Mouse (Mus musculus): Measurements from ENCODE around the gene Dnaic1.
"Not testable (repeated sequence)": the region's sequence is repeated elsewhere in the genome, so short reads cannot be mapped to it uniquely, and the experiment has no call there.

The Dnaic1 gene

DNA sequence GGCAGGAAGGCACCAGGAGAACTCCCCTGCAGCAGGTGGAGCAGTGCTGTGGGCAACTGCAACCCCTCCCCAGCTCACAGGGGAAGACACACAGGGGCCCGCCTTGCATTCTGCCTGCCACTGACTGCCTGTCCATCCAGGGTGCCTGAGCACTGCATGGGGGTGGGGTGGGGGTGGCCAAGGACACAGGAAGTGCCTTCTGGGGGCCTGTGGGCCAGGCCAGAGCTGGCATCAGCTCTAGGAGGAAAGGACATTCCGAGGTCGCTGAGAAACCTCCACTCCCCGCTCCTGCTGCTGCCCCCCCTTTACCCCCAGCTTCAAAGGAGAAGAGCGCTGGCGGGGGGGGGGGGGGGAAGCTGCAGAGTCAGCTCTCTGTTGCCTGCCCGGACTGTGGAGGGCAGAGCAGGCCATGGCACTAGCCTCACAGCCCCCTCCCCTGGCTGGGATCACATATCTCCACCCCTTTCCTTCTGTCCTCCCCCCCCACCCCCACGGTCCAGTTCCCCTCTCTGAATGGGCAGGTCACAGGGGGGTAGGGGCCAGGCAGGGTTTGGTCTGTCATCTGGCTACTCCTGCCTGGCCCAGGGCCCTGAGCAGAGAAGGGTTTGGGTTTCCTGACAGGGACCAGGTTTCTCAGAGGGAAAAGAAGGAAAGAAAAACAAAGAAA is 95.6 kb downstream of the Dnaic1 start:
- no peak for DNase-seq (ENCODE audit: low spot score)

DNA sequence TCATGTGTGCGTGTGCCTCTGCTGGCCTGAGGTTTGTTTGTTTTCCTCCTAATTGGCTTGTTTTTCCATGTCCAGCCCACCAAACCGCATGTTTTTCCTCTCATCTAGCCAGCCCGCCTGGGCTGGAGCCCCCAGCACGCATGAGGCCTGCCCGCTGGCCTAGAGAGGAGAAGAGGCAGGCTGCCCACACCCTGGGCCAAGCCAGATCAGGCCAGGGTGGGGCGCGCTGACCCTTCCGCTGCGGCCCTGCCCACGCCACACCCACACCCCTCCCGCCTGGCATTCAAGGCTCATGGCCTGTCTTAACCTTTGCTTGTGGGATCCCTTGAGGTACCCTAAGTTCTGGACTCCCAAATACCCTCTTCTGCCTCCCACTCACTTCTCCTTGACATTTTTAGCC is 97.1 kb downstream of the Dnaic1 start:
- DNase-seq (ENCODE audit: low spot score) = peak; percentile 52

DNA sequence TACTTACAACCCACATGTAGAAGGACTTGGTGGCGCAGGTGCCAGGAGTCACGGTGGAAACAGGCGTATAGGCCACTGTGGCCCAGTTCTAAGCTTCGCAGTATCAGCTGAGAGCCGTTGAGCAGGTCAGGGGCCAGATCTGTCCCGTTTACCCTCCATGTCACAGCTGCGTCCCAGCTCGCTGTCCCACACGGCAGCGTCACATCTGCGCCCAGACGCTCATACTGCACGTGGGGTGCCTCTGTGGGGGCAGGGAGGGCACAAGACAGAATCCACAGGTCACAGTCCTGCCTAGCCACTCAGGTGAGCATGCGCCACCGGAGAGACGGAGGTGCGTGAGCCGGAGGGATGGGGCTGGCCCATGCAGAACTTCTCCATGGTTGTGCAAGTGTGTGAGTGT is 101.3 kb downstream of the Dnaic1 start:
- DNase-seq (ENCODE audit: low spot score) = no peak

DNA sequence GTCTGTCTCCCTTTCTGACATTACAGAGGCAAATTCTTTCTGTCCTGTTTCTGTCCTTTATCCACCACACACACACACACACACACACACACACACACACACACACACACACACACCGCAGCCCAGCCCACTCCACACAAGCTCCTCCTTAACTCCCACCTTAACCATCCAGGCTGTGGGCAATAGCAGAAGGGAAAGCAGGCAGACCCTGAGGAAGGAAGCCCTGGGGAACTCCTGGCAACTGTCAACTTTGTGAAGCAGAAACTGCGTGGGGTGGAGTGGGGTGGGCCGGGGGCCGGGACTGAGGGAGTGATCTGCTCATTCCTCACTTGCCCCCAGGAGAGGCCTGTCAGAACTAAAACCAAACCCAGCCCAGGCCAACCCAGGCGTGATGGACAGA is 101.9 kb downstream of the Dnaic1 start:
- DNase-seq (ENCODE audit: low spot score) = no peak

DNA sequence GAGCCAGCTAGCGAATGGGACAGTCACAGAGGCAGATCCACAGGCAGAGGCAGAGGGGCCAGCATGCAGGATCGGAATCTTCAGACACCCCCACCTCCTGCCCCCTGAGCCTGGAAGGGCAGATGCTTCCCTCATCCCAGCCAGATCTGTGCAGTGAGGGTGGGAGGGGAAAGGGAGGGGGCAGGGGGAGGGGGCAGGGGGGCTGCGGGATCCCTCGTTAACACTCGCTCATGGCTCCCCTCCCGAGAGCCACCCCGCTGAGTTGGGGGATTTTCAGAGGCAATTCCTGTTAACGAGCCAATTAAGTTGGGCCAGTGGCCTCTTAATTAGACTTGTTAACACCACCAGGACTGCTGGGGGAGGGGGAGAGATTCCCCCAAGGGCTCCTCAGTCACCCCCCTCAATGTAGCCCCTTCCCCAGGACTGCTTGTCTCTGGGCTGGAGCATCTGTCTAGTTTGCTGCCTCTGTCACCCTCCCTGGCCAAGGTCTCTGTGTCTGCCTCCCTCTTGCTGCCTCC is 102.4 kb downstream of the Dnaic1 start:
- DNase-seq (ENCODE audit: low spot score) = no peak

DNA sequence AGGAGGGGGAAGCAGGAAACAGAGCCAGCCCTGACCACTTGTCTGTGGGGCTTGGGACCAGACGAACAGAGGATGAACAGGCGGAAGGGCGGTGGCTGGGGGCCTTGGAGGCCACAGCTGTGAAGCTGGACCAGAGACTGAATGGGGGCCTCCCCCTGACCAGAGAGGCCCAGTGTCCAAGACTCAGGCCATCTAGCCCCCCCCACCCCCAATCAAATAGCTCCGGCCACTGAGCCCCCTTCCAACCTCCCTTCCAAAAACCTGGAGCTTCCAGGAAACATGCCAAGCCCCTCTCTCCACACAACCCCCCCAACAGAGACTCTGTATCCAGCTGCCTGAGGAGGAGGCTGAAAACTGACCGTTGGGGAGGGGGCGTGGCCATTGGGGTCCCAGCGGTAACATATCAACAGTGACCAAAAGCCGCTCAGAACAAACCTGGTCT is 103.0 kb downstream of the Dnaic1 start:
- peak; percentile 32 for DNase-seq (ENCODE audit: low spot score)

DNA sequence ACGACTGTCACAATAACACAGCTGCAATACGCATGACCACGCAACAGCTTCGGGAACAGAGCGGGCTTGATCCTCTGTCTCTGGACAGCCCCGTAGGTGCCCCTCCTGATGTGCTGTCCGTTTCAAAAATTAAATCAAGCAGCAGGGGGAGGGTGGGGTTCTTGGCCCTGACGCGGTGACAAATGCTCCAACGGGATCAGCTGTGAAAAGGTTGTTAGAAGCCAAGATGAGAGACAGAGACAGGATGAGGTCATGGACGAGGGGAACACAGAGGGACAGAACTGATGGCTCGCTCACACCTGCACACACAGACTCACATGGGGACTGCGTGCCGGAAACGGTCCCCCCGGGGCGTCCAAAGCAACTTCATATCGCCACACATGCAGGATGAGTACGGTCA is 103.6 kb downstream of the Dnaic1 start:
- DNase-seq (ENCODE audit: low spot score) = peak; percentile 49

DNA sequence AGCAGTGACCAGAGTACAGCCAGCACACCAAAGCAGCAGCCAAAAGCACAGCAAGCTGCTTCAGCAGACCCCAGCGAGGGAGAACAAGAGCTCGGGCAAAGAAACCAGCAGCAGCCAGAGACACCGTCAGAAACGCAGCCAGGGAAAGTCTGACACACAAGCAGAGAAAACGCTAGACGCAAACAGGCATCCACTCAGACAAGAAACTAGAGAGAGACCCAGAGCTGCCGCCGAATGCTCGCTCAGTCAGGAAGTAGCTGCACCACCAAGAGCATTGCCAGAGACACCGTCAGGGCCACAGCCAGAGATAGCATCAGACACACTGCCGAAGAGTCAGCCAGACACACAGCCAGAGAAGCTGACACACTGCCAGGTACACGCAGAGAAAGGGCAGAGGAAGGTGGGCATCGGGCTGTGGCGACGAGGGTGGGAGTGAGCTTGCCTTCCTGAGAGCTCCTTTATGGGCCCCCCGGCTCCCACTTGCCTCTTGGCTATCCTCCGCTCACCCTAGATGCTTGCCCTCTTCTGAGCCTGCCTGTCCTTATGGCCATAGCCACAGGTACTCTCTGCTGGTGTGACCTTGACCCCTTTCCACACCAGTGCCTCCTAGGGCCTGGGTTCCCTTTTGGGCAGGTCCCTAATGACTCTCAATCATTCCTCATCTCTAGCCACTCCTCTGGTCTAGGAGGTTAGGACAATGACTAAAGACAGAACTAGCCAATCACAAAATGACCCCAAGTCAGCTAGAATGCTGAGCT is 106.9 kb downstream of the Dnaic1 start:
- peak; percentile 68 for DNase-seq (ENCODE audit: low spot score)

DNA sequence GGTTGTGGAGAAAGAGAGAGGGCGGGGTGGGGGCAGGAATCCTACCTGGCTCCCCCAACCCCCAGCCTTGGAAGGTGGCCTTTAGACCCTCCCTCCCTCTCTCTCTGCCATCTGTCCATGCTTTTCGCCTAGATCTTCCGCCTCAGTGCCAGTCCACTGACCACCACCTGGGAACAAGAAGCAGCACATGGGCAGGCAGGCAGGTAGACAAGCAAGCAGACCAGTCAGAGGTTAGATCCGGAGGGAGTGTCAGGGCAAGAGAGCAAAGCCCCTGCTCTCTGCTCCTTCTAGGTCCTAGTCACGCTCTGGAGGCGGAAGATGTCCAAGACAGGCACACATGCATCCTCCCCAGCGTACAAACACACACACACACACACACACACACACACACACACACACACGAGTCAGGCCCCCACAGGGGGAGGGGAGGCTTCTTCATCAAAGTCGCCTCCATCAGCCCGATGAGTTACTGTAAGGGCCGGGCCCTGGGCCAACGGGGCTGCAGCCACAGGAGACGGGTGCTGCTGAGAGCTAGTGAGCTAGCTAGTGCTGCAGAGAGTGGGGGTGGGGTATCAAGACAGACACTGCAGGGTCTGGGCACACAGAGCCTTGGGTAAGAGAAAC is 107.5 kb downstream of the Dnaic1 start:
- DNase-seq (ENCODE audit: low spot score) = peak; percentile 78

DNA sequence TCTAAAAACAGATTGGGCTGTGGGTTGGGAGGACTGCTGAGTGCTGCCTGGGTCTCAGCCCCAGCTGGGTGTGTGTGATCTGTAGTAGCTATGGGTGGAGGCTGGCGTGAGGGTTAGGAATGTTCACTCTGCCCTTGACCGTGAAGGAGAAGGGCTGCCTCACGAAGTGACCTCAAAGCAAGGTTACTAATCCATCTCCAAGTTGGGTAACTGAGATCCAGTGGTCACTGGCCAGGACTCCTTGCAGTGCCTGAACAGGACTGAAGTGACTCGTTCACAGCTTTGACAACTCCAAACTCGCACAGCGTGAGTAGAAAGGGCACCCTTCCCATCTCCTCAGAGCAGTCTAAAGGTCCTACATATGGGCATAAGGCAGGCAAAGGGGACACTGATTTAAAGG is 109.3 kb downstream of the Dnaic1 start:
- no peak for DNase-seq (ENCODE audit: low spot score)

DNA sequence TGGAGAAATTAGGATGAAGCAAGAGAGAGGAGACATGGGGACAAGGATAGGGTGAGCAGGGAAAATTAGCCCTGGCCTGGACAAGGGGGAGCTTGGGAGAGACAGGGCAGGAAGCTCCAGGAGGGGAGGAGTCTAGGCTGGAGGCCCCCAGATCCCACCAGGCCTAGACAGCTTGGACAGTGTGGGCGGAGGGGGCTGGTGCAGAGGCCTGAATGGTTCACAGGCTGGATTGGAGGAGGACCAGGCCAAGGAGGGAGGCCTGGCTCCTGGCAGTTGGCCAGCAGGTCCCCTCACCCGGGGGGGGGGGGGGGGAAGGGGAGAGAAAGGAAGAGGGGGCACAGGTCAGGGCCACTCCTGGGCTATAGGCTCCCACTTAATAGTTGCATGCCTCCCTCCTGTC is 109.7 kb downstream of the Dnaic1 start:
- no peak for DNase-seq (ENCODE audit: low spot score)

DNA sequence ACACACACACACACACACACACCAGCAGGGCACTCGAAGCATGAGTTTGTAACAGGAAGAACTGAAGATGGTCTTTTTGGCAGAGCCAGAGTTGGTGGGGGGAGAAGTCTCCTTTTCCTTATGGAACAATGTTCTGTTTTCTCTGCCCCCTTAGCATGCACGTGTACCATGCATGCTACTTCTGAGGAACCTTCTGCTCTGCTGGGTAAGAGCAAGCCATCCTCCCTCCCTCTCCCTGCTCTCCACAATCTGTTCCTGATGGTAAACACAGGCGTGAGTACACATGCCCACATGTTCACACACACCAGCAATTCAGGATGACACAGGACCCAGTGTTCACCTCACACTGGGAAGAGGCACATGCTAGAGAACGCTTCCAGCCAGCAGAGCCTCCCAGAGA is 111.6 kb downstream of the Dnaic1 start:
- DNase-seq (ENCODE audit: low spot score) = no peak

DNA sequence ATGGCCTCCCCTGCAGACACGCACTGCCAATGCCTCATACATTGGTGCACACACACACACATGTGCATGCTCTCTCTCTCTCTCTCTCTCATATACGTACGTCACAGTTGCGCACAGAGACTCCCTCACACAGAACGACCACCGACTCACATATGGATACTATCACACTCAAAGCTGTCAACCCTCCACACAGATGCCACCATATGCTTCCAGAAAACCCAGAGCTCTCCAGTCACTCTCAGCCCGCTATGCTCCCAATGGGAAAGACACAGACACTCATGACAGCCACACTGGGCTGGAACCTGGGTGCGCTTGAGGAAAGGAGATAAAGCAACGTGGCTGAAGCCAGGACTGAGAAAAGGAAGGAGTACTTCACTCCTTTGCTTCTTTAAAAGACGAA is 112.4 kb downstream of the Dnaic1 start:
- no peak for DNase-seq (ENCODE audit: low spot score)

DNA sequence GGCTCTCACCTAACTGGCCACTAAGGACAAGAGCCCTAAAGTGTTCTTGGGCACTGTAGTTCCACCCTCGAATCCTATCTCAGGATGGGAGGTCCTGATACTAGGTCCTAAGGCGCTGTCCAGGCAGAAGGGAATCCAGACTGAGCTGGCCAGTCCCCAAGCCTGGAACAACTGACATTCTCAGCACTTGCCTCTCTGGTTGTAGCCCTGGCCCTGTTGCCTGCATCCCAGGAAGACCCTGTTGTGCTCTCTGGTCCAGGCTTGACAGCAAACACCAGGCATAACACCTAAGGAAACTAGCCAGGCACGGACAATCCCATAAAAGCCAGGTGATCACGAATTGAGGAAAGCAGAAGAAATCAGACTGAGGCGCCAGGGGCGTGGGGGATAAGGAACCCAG is 113.2 kb downstream of the Dnaic1 start:
- no peak for DNase-seq (ENCODE audit: low spot score)

DNA sequence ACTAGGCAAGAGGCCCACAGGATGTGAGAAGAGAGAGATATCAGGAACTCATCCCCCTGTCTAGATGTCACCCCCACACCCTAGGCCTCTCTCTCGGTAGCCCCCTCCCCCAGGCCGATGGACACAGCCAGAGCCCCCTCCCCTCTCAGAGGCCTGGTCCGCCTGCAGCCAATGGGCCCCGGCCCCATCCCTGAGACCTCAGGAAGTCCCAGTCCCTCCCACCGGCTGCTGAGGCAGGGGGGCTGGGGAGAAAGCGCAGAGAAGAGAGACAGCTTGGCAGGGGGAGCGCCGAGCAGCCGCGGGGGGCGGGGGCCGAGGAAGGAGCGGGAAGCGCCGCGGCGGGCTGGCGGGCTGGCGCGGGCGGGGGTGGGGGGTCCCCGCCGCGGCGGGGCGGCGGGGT is 113.7 kb downstream of the Dnaic1 start:
- DNase-seq (ENCODE audit: low spot score) = not testable (repeated sequence)

DNA sequence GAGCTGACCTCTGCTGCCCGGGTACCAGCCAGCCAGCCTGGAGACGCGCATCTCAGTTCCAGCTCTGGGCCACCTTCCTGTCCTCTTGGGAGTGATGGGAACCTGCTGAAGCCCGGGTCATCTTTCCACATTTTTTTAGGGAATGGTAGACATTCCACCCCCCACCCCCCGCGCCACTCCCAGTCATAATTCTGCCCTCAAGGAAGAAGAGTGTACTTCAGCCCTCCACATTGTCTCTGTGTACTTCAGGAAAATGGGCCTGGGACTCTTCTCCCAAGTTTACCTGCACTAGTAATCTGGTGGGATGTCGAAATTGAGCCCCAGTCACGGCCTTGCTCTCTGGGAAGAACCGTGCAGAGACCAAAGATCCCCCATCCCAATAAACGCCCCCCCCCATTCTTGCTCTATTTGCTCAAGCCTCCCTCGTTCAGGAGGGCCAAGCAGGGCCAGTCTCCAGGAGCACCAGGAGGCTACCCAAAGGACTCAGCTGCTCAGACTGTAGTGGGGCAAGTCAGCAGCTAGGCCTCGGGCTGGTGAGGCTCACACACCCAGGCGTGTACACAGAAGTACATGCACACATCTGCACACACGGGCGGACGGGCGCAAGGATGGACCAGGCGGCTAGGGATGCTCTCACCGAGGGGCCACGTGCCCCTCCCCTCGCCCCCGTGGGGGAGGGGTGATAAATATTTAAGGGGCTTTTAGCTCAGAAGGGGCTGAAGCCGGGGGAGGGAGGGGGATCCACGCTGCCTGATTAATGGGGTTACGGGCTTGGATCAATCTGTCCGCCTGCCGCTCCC is 114.8 kb downstream of the Dnaic1 start:
- not testable (repeated sequence) for DNase-seq (ENCODE audit: low spot score)

DNA sequence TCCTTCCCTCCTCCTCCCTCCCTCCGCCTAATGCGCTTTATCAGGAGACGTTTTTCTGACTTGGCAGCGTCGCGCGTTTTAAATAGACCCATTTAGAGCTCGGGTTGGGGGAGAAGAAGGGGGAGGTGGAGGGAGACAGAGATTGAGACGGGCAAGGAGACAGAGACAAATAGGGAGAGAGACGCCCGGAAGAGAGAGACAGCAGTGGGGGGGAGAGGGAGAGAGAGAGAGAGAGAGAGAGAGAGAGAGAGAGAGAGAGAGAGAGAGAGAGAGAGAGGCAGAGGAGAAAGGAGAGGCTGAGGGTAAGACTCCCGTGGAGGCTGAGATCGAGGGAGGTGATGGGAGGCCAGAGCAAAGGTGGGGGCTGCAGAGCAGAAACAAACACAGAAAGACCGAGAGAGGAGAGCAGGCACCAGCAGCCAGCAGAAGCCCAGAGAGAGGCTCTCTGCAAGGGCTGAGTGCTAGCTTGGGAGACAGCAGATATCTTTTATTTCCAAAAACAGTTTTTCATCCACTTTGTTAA is 115.4 kb downstream of the Dnaic1 start:
- not testable (repeated sequence) for DNase-seq (ENCODE audit: low spot score)

DNA sequence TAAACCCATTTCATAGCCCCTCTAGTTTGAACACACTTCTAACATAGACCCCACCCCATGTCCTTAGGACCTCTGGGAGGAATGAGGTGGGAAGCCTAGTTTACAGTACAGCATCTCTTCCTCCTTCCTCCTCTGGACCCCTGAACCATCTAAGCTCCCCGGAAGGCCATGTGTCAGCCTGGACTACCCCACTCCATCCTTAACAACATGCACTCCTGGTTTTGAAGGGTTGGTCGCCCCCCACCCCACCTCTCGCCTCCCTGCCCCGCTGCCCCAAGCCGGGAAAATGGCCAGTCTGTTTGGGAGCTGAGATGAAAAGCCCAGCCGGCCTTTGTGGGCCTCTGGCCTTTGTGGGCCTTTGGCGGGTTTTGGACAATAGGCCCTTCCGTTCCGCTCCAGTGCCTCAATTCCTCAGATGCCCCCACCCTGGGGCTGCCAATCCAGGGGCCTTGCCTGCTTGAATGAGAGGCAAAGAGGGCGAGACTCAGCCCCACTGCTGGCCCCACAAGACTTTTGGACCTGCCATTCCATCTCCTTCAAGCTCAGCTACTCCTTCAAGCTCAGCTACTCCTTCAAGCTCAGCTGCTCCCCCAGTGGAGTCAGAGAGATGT is 116.4 kb downstream of the Dnaic1 start:
- DNase-seq (ENCODE audit: low spot score) = not testable (repeated sequence)
